Mouse (Mus musculus): ENCODE measurements around the gene Srbd1.

DNA sequence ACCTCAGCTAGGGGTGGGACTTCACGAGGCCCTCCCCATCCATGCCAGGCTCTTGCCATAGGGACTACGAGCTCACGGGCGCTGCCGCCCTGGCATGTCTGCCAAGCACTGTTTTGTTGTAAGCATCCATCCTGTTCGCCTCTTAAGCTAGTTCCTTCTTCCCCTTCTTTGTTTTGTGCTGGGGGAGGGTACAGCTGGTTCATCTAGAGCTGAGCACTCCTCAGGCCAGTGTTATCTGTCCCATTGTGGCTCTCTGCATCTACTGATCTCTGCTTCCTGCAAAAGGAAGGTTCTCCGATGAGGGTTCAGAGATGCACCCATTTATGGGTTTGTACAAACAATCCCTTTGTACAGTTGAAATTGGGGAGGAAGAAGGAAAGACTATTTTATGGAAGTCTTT lies 31.7 kb upstream of the Srbd1 start:
- TF ChIP-seq POLR2A (IDR thresholded peaks at IDR 0.05; ENCODE audit: borderline replicate concordance, extremely low read depth, insufficient read depth, insufficient read length, poor library complexity, severe bottlenecking), result no peak
- TF ChIP-seq CTCF (IDR thresholded peaks at IDR 0.05; ENCODE audit: borderline replicate concordance, extremely low read depth, insufficient read depth, insufficient read length), result no peak

Measured in brain, embryonic 14.5 days (tissue).